Mouse (Mus musculus) adrenal gland, postnatal 14 days (tissue): ENCODE data around the gene Slc35e4. TPM values are rescaled to one million over a fixed set of nuclear protein-coding genes. Genes with fewer than 3 reads are reported as not detected.
"Not testable (repeated sequence)": the region's sequence is repeated elsewhere in the genome, so short reads cannot be mapped to it uniquely, and the experiment has no call there.

Experiments
- DNase-seq: peaks from one replicate; pipeline ENCODE4 v3.0.0; 2021; ENCODE audit warnings: mixed read lengths
- total RNA-seq: library from RNA; stranded (reverse); gene quantifications from 2 replicates; pipeline ENCODE4 v1.2.3, GENCODE M21; 2021

Slc35e4 gene
- total RNA-seq, 1 experiment from 2014 or later, result 3.4 TPM

DNA sequence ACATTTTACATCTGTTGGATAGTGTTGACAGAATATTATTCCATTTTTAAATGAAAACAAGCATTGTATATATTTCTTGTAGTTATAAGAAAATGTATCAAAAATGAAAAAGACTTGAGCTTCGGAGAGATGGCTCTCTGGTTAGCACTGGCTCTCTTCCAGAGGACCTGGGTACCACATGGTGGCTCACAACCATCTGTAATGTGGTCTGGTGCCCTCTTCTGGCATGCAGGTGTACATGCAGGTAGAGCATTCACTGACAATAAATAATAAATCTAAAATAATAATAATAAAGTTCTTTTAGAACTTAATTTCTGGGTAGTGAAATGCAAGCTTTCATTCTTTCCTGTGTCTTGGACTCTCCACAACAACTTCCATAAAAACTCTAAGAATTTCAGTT lies 4.3 kb upstream of the Slc35e4 start:
- peak; percentile 49 for DNase-seq

DNA sequence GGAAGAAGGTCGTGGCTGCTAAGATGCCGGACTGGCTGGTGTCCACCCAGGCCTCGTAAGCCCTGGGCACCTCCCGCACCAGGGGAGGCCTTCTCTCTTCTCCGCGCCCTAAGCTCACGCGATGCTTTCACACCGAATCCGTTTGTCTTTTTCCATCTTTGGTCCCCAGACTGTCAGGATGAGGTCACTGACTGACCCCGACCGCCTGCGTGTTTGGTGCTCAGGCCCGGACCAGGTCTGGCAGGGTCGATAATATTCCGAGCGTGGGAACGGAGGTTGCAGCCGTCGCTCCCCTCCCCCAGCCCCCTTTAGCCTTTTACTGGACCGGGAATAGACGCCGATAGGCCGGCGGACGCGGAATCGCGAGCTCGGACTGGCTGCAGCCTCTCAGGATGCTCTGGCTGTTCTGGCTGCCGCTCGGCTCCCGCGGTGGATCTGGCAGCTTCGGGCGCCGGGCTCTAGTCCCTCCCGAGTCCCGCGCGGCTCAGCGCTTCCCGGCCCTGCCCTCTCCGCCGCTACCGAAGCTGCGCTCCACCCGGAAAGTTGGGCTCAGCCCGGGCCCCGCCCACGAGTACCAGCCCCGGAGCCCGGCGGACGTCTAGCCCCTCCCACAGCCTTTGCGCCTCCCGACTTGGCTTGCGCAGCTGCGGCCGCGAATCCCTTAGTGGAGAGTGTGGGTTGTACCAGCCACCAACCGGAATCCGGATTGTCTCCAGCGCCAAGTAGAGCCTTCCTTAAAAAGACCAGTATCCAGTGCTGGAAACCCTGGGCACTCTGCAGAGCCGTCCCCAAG lies 952 bp downstream of the Slc35e4 start:
- DNase-seq, result peak; percentile 95

DNA sequence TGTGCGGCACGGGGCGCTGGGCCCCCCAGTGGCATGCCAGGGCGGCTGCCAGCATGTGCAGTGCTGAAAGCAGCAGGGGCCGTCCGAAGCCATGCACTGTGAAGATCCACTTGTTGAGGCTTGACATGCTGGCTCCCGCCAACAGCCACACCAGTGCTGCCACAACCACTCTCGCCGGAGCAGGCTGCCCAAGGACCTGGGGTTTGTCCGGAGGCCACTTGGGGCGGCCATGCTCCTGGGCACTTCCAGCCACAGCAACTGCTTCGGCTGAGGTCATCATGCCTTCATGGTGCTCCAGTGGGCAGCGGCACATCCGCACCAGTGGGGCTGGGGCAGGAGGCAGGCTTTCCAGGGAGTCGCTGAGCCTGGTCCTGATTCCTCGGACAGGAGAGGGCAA lies 1.6 kb downstream of the Slc35e4 start:
- peak; percentile 62 for DNase-seq

DNA sequence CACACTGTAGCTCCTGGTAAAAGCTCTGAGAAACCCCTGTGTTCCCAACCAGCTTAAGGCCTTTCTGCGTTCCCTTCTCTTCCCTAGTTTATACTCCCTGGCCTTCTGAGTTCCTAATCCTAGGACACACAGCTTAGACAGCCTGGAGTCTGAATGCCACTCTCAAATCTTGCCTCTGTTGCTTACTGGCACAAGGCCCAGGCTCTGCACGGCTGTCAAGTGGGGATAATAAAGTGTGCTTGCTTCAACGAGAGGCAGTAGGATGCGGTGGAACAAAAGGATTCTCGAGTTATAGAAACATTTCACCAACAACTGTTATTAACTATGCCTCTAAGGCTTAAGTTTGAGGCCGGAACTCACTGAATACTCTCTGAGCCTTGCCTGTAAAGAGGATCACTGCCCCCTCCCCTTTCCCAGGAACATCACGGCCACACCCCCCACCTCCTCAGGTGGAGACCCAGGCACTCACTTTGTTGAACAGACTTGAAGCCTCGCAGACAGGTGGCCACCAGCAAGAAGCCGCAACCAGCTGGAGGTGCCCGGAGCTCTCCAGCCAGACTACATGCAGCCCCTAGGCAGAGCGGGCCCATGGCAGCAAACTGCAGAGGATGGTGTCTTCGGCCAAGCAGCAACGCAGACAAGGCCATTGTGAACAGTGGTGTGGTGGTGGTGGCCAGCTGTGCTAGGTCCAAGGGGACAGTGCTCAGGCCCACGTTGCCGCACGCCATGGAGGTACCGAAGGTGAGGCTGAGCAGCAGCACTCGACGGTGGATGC lies 2.2 kb downstream of the Slc35e4 start:
- DNase-seq, result peak; percentile 52

DNA sequence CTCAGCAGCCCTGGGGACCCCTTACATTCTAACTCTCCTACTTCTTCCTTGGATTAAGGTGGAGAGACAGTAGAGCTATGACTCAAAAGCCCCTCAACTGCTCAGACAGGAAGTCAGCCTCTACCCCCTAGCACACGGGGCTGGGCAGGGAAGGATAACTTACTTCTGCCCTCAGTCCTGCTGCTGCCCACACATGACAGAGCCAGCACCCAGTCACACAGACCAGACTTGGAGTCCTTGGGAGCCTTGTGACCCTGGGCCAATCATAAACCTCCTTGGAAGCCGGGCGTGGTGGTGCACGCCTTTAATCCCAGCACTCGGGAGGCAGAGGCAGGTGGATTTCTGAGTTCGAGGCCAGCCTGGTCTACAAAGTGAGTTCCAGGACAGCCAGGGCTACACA lies 3.0 kb downstream of the Slc35e4 start:
- DNase-seq, result not testable (repeated sequence)

DNA sequence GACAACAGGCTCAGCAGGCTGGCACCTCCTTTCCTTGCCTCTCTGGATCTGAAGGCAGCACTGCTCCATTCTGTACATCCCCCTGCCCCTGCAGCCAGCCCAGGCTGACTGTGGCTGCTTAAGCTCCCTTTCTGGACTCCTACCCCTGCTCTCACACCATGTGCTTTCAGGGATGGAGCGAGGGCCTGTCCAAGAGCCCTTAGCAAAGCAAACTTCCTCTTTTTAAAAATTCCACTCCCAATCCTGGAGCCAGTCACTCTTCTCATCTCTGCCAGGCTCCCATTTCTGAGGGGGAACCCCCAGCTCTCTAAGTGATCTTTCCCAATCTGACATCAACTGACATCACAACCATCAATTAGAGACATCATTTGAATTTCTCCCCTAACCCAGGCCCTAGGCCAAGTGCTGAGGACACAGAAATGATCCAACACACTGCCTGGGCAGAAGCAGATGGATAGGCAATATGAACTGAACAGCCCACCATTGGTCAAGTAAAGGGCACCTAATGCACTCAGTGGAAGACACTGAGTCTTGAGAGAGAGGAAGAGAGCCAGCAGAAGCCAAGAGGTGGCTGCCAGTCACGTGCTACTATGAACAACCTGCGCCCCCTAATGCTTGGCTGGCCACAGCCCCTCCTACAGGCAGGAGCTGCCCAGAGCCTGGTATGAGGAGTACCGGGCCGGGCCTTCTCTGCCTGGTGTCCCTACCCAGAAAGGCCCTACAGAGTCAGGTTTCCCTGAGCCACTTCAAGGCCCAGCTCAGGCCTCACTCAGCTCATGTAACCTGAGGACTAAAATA lies 3.8 kb downstream of the Slc35e4 start:
- DNase-seq, result no peak

DNA sequence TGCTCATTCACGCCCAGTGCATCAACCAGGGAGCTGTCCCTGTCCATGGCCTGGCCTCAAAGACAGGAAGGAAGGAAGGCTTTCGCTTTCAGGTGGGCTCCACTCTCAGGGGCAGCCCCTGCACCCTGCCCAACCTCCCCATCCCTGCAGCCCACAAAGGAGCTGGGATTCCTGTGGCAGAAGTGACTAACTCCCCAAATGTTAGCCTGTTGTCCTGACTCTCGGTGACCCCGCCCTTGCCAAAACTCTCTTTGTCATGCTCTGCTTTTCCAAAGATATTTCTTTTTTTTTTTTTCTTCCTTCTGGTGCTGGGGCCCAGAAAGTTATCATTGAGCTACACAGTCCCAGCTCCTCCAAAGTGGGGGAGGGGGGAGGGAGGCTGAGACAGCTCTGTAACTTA lies 5.2 kb downstream of the Slc35e4 start:
- no peak for DNase-seq

DNA sequence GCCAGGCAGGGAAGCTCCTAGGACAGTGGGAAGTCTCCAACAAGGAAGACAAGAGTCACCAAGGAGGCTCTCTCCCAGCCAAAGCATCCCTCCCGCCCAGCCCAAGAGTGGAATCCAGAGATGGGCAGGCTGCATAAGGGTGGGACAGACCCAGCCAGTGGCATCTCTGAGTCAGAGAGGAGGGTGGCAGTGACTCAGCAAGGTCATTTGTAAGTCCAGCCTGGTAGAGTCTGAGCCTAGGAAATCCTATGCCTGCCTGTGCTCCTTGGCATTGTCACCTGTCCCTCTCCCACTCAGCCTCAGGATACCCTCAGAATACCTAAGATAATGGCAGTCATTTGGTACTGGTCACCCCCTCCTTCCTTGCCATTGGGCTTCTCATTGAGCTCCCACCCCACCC lies 9.0 kb downstream of the Slc35e4 start:
- DNase-seq, result peak; percentile 39

DNA sequence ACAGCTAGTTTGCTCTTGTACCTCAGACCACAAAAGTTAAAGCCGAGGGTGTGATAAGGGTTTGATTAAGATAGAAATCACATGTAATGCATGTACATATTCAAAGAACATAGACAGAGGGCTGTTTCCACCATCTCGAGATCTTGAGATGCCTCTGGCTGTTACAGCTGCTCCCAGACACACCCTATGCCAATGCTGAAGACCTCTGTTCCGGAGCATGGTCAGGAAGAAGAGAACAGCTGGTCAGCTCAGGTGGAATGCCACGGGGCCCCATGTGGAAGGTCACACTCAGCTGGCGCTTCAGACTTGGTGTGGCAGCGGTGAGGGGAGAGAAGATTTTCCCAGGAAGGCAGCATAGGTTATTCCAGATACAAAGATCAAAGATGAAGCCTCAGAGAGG lies 9.8 kb downstream of the Slc35e4 start:
- no peak for DNase-seq

DNA sequence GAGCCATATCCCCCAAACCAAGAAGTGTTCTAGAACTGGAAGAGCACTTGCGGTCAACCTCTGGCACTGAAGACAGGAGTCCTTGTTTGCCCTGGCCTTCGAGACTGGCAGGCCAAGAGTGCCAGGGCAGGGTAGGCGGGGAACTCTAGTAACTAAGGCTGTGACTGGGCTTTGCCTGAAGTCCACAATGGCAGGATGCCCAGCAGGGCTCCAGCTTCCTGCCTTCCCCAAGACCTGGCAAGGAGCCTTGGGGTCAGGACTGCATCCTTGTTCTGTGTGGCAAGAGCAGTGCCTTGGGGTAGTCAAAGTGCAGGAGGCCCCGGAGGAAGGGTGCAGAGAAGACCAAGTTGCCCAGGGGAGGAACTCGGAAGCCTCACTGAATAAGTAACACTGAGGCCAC lies 11.4 kb downstream of the Slc35e4 start:
- peak; percentile 90 for DNase-seq

DNA sequence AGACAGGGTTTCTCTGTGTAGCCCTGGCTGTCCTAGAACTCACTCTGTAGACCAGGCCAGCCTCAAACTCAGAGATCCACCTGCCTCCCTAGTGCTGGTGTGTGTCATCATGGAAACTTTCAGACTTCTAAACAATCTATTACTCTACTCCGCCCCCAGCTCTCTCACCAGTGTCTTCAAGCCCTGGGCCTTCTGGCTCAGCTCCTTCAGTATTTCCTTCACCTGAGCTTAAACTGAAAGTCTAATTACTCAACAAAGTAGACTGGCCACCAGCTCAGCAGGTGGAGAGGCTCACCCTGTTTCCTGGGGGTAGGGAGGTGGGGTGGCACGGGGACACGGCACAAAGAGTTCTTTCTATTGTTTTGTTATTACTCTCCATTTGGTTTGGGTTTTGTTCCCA lies 11.9 kb downstream of the Slc35e4 start:
- no peak for DNase-seq

DNA sequence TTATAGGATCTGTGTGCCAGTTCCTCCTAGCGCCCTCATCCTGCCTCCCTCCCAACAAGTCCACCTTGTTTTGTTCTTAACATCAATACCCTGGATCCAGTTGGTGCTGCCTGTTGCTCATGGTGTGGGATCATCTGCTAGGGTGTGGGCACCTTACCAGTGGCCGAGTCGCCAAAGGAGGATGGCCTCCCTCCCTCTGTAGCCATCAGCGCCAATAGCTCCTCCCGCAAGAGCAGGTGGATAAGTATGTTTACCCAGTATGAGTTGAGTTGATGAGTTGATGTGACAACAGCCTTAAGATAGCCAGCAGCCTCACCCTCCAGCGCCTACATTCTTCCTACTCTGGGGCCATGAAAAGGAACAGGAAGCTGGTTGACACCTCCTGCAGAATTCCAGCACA lies 14.2 kb downstream of the Slc35e4 start:
- no peak for DNase-seq

DNA sequence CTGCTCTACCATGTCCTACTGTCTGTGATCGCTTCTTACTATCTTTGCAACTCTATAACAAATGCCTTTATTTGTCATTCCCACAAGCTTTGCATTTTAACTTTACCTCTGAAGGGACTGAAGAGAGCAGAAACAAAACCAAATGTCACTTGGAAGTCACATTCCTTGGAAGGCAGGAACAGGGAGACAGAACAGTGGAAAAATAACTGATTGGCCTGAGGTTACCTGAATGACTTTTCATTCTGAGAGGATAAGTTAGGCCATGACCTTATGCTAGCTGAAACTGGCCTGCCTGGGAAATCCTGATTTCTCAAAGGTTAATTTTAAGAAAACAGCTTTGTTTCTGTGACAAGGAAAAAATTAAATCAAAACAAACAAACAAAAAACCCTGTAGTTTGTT lies 18.5 kb downstream of the Slc35e4 start:
- no peak for DNase-seq

DNA sequence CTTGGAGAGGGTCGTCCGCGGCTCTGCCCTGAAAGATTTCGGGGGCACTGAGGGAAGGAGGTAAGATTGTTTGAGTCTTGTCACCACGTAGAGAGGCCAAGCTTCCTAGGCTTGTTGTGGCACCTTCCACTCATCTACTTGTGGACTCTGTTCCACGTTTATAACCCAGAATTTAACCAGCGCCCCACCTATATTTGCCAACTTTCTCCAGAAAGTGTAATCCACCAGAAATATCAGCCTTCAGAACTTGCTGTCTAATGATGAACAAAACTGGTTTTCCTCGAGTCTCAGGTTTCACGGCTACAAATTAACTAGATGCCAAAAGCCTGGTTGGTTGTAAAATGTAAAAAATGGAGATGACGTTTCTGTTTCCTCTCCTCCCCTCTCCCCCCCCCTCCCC lies 19.0 kb downstream of the Slc35e4 start:
- DNase-seq, result no peak

DNA sequence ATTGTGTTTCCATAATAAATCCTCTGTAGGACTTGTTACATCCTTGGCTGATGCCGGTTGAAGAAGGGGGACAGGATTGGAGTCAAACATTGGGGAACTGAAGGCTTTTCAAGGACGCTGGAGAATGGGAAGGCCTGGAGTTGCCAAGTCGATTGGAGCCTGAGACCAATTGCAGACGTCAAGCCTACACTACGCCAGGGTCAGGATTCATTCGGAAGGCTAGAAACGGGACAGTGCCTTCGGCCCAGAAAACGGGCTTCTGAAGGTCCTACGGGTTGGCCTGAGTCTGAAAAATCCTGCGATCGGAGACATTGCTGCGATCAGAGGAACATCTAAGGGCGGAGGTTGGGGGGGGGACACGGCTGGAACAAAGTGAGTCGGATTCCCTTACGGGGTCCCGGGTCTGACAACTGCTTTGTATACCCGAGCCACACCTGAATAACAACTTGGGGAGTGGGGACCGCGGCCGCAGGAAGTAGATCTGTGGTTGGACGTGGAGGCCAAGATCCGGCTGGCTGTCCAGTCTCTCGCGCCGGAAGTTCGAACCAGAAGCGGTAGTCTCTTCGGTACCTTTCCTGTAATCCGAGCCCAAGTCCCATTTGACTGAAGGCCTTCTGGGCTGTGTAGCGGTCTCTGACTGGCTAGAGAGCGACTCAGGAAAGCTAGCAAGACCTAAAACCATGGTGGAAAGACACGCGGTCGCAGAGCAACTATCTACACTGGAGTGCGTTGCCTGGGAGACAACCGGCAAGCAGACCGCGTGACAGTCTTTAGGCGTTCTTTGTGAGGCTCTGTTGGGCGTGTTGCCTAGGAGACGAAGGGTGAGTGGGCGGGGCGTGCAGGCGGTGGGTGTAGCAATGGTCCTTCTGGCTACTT lies 19.8 kb downstream of the Slc35e4 start, which contains the start of the genes 4921536K21Rik and Dusp18:
4921536K21Rik (minus strand) TSS at position 693 of the 876 bp plus-strand sequence.
Dusp18 (plus strand) TSS at position 835 of the 876 bp plus-strand sequence.
- peak; percentile 95 for DNase-seq

DNA sequence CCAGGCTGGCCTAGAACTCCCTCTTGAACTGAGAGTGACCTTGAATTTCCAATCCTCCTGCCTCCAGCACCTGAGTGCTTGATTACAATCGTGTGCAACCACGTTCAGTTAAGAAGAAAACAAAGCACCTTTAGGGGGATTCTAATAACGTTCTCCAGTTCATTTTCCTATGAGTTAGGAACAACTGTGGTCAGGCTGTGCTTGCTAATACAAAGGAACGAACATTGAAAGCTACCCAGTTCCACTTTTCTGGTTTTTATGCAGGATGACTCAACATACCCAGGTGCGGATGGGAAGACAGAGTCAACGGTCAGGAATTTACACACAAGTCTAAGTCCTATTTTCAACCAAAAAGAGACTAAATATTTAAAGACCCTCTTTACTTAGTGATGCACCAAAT lies 20.5 kb downstream of the Slc35e4 start:
- DNase-seq, result no peak

DNA sequence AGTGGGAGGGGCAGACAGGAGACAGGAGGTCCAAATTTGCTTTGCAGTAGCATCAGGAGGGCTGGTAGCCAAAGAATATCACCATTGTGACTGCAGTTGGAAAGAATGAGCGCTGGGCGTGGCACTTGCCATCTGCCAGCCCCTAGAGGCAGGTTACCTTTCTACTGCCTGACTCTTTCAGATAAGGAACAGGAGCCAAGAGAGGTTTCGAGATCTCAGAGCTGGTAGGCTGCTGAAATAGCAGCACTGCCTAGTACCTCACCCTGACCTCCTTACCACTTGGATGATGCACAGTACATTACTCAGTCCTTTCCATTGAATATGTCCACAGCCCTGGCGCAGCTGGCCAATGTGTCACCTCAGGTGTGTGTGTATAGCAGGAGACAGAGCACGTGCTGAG lies 27.1 kb downstream of the Slc35e4 start:
- no peak for DNase-seq

DNA sequence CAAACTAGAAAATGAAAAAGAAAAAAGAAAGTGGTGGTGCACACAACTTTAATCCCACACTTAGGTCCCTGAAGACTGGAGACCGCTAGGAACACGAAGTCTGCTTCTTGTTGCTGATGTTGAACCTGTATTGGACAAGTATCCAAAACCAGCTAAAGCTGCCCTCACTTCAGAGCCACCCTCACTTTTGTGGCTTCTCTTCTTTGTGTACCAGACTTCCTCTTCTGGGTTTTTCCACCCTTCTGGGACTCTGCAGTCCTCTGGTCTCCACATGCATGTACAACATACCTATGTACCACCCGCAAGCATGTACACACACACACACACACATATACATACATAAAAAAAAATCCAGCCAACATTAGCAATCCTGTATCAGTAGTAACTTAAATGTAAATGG lies 30.8 kb downstream of the Slc35e4 start:
- DNase-seq, result no peak

DNA sequence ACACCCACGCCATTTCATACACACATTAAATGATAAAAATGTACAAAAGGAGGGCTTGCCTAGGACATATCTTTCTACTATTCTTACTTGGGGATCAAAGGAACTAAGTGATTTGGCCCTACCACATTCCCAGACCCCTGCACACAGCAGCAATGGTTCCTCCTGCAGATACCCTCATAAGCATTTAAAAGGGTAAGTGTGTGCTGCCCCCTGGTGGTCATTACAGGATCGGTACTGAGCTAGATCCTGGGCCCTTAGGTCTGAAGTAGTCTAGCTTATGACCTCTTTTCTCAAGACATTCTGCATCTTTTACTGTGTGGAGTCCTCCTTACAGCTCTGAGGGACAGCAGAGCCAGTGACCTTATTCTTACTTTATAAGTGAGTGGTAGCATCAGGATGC lies 34.6 kb downstream of the Slc35e4 start:
- DNase-seq, result peak; percentile 83

DNA sequence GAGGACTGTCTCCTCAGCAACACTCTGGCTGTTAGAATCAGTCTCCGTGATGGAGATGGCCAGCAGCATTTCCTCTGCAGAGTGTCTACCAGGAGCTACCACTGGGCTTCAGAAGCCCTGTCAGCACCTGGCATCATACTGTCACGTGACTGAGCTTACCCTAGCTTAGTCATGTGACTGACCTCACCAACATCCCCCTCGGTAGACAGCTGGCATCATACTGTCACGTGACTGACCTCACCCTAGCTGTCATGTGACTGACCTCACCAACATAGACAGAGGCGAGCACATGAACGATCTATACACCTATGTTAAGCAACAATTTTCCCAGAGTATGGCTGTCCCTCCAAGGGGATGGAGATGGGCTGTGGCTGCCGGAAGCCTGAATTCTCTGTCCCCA lies 35.8 kb downstream of the Slc35e4 start:
- DNase-seq, result no peak

DNA sequence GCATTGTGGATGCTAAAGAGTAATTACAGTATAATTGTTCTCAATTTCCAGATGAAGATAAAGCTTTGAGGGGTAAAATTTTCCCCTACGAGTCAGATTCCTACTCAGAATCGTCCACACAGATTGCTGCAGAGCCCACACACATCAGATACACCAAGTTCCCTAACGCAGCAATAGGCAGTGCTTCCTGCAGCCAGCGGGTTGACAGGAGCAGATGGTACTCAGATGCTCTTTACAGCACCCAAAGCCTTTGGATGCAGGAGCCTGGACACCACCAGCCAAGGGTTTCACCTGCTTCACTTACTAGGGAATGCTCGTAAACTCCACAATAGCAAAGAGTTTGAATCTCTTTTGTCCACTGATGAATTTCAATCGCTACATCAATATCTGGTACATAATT lies 38.0 kb downstream of the Slc35e4 start:
- DNase-seq, result no peak

DNA sequence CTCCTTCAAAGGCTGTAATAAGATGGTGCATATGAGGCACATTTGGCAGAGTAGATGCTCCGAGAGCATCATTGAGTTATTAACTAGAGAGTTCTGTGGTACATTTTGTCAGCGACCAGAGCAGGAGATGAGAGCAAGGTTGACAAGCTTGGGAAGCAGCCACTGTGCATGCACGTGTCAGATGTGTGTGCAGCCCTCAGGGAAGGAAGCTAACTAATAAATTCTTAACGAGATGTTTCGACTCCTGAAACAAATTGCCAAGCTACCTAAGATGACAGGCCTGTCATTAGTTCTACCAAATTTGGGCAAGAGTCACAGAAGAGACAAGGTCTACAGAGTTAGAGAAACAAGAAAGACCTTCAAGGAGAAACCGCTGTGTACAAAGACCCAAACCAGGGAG lies 50.1 kb downstream of the Slc35e4 start:
- DNase-seq, result no peak
